Mouse (Mus musculus) spleen, postnatal 10 days (tissue): Measurements from ENCODE around the gene Dcaf1.

ENCODE experiments used
- DNase-seq, 2 experiments: peaks; one replicate each; pipeline ENCODE4 v3.0.0; 2021 to 2022; ENCODE audit warnings: low spot score in 2 of 2

Gene Dcaf1

GRCm38 (mm10) chr9:106821618-106822380 lies at the start of gene Dcaf1:
TSS of gene Dcaf1 (plus strand) at chr9:106821874.
- DNase-seq: peak; percentile 74 to 96

DNA sequence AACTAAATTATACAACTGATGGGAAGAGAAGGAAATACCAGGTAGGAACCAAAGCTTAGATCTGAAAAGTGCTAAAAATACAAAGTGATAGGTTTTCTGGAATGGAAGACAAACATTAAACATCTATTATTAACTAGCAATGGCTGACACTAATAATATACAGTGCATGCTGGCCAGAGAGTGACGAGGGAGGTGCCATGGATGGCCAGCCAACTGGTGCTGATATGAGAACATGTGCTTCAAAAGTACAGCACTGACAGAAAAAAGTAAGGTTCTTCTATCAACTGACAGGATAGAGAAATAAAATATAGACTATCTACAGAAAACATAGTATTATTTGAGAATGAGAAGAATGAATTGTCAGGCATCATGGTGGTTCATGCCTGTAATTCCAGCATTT lies 45.6 kb upstream of the Dcaf1 start:
- no peak for DNase-seq

DNA sequence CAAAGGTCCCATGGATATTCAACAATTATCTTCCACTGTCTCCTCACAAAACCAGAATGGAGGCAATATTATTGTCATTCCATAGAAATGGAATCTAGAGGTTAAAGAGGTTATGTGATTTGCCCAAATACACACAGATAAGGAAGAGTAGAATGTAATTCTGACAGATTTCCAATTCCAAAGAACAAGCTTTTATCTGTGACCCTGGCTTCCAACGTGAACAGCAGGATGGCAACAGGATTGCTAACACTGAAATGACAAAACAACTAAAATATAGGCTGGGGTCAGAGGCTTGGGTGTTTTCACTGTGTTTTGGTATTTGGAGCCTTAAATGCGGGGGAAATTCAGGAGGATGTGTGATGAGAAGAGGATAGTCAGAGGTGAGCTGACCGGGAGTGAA lies 44.3 kb upstream of the Dcaf1 start:
- DNase-seq: no peak

- DNase-seq: no peak
Measured at GRCm38 (mm10) chr9:106778319-106778718, 43.4 kb upstream of the Dcaf1 start.

DNA sequence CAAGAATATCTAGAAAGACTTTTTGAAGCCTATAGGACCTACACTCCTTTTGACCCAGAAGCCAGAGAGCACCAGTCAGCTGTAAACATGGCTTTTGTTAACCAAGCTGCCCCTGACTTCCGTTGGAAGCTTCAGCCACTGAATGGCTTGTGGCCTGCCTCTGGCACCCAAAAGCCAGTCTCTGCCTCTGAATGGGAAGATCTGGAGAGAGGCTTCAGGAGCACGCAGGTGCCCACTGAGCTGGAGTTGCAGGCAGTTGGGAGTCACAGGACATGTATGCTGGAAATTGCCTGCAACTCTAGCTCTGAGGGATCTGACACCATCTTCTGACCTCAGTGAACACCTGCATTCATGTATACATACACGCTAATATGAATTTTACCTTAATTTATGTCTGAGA lies 41.6 kb upstream of the Dcaf1 start:
- DNase-seq: no peak

GRCm38 (mm10) chr9:106783554-106783953 lies 38.1 kb upstream of the Dcaf1 start:
- DNase-seq: no peak

- no peak for DNase-seq
Measured at GRCm38 (mm10) chr9:106785206-106785605, 36.5 kb upstream of the Dcaf1 start.

- peak in 1 of 2 experiments; percentile 26 for DNase-seq
Measured at GRCm38 (mm10) chr9:106787979-106788811, 33.5 kb upstream of the Dcaf1 start.

DNA sequence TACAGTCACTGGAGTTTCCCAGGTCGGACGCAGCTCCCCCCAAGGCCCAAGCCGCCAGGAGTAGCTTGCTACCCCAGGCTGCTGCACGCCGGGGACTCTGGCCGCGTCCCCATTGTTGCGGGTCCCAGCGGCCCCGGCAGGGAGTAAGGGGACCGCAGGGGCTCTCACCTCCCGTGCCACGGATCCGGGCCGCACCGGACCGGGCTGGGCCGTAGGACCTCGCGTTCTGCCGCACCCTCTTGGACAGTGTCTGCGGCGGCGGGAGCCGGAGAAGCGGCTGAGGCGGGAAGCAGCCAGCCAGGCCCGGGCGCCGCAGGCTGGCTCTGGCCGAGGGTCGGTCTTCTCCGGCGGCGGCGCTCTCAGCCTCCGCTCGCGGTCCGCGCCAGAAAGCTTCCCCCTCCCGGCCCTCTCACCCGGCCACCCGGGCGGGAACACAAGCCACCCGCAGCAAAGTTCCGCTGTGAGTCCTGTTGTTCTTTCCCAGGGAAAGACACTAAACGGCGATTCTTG lies 32.8 kb upstream of the Dcaf1 start, which contains the start of gene Rad54l2:
Rad54l2 (minus strand) TSS at position 383 of the 510 bp plus-strand sequence.
- peak; percentile 86 to 88 for DNase-seq

DNA sequence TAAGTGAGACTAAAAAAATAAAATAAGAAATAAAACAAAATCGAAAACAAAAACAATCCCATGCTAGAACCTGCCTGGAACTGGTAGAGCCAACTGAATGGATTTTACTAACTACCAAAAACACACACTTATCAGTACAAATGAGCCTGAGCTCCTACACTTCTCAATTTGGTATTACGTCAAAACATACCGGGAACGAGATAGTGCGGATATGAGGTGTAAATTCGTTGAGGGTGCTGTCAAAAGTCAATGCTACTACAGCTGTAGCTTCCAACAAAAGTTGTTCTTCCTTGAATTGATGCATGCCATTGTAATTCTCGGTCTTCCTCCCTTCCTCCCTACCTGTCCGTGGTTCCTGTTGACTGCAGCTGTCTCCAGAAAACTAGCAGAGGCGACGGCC lies 32.3 kb upstream of the Dcaf1 start:
- DNase-seq: no peak

- DNase-seq: no peak
Measured at GRCm38 (mm10) chr9:106790831-106791230, 30.8 kb upstream of the Dcaf1 start.

DNA sequence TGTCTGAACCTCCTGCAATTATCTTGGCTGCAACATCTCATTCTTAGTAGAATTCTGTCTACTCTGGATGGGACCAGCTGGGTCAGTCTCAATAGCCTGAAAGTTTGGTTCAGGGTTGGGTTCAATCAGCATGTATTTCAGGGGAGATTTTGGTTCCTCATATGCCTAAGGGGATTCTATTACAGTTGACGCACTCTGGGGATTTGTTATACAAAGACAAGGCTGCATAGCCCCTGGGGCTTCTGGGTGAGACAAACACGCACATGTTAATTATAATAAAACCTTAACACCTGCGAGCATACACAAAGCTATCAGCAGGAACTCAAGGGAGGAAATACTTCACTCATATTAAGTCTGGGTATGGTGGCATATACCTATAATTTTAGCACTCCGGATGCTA lies 15.2 kb upstream of the Dcaf1 start:
- no peak for DNase-seq

GRCm38 (mm10) chr9:106818191-106818590 lies 3.5 kb upstream of the Dcaf1 start:
- DNase-seq: no peak

DNA sequence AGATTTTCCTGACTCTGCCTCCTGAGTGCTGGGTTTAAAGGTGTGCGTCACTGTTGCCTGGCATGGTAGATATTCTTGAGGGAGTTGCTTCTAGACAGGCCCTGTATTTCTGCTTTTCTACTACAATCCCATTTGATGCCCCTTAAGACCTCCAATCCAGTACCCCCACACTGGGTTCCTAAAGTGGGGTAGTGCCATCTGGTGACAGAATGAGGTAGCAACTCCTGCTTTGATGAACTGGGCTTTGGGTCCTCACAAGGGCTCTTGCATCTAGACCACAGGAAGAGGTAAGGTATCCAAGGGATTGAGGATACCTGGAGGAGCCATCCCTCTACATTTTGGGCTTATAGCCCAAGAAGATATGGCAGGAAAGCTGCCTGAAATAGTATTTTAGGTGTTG lies 2.5 kb upstream of the Dcaf1 start:
- DNase-seq: peak in 1 of 2 experiments; percentile 28

DNA sequence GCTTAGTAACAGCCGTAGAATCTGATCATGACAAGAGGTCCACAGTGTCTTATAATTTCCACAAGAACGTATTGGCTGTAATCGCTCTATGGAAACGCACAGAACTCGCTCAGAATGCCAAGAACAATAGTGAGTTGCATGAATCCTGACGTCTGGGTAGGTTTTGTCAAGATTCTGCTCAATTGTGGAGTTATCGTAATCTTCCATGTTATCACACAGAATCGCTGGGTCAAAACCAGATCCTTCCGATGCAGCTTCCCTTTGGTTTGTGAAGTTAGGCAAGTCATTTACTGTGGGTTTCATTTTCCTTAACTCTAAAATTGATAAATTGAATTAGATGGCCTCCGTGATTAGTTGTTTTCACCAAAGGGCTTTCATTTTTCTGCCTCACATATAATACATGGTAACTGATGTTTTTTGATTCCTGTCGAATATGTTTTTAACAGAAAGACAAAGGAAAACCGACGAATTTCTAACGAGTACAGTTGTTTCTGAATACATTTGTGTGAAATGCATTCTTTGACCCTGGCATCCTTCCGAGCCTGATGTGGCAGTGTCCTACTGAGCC lies 540 bp upstream of the Dcaf1 start:
- DNase-seq: peak in 1 of 2 experiments; percentile 12

- peak; percentile 85 to 91 for DNase-seq
Measured at GRCm38 (mm10) chr9:106822381-106823104, 869 bp downstream of the Dcaf1 start.

- DNase-seq: no peak
Measured at GRCm38 (mm10) chr9:106840569-106840968, 18.9 kb downstream of the Dcaf1 start.

DNA sequence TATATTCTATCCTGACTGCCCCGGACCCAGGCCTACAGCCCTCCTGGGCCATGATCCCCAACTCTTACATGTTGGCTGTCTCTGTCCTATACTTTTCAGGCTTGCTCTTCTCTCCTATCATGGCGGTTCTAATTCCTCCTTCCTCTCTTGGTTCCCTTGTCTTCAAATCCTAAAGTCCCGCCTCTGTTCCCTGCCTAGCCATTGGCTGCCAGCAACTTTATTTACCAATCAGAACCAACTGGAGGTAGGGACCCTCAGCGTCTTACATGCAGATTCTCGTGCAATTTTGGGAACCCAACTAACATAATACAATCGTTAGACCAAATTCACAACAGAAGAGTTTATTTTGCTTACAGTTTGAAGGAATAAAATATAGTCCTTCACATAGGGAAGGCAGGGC lies 21.1 kb downstream of the Dcaf1 start:
- DNase-seq: no peak

DNA sequence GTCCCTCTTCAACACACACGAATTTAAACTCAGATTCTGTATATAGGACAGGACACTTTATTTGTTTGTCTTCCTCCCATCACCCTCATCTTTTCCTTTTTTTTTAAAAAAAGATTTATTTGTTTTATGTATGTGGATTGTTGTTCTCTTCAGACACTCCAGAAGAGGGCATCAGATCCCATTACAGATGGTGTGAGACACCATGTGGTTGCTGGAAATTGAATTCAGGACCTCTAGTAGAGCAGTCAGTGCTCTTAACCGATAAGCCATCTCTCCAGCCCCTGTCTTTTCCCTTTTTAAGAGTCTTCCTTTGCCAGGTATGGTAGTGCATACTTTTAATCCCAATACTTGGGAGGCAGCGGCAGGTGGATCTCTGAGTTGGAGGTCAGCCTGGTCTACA lies 35.0 kb downstream of the Dcaf1 start:
- no peak for DNase-seq

DNA sequence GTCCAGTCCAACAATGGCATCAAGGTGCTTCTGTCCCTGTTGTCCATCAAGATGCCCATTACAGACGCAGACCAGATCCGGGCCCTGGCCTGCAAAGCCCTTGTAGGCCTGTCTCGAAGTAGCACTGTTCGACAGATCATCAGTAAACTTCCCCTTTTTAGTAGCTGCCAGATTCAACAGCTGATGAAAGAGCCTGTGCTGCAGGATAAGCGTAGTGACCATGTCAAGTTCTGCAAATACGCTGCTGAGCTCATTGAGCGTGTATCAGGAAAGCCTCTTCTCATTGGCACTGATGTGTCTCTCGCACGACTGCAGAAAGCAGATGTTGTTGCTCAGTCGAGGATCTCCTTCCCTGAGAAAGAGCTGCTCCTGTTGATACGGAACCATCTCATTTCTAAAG lies 36.4 kb downstream of the Dcaf1 start:
- no peak for DNase-seq

DNA sequence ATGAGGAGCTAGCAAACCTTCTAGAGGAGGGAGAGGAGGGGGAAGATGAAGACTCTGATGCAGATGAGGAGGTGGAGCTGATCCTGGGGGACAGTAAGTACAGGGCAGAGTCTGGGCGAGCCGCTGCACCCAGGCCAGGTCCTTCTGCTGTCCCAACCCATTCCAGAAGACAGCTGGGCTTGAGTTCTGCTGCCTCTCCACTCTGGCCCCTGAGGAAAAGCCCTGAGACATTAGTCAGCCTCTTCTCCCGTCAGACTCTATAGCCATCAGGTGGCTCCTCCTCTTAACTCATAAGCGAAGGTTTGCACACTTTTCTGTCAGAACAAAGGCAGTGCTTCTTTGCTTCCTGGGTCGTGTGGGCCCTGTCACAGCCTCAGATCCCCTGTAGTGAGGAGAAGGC lies 52.5 kb downstream of the Dcaf1 start:
- no peak for DNase-seq

GRCm38 (mm10) chr9:106876666-106877065 lies 55.0 kb downstream of the Dcaf1 start:
- no peak for DNase-seq
